Mouse (Mus musculus) common myeloid progenitor, adult 5-6 weeks (primary cell): ENCODE measurements at regions not wholly inside any gene's neighbourhood (a gene's known extent, or its start where the extent isn't known, plus 50 kb on each side); places are given as distances from the start of the nearest gene placed in this dataset.

Experiments
- ATAC-seq: replicated peaks from 2 replicates; pipeline ENCODE4 v1.8.0; 2016; ENCODE audit warnings: low read depth, mild to moderate bottlenecking, moderate TSS enrichment, inconsistent platforms; ENCODE audit not compliant: poor library complexity, severe bottlenecking

DNA sequence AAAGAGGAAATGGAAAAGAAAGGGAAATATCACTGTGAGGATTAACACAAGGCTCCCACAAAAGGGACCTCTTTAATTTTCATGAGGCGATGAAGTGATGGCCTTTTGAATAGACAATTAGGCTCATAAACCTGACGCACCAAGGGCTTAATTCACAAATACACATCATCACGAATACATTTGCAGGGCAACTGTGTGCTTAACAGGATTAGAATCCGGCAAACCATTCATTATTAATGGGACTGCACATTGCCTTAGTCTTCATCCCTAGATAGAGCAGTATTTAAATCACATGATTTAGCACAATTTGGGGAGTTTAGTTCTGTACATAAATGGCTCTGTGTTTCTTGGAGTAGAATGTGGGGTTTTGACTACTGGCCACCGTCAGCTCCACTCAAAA is 228.4 kb upstream of the Arid1b start:
- ATAC-seq = no peak

DNA sequence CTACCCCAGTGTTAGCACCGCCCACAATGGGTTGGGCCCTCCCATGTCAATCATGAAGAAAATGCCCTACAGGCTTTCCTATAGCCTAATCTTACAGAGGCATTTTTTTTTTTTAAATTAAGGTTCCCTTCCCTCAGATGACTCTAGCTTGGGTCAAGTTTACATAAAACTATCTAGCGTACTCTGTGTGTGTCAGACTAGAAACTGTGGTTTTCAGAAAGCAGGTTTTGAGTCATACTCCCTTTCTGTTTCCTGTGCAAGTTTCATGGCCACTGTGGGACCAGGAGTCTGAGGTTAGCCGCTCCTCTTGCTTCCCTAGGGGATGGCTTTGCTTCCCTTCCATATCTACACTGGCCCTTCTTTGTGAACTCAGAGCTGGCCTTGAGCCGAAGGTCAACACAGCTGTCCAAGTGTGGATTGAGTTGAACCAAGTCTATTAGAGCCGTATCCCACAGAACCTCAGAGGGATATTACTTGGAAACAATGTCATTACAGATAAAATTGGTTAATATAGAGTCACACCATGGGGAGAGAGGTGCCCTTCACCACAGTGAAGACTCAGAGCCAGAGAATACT is 226.1 kb upstream of the Arid1b start:
- ATAC-seq = no peak

DNA sequence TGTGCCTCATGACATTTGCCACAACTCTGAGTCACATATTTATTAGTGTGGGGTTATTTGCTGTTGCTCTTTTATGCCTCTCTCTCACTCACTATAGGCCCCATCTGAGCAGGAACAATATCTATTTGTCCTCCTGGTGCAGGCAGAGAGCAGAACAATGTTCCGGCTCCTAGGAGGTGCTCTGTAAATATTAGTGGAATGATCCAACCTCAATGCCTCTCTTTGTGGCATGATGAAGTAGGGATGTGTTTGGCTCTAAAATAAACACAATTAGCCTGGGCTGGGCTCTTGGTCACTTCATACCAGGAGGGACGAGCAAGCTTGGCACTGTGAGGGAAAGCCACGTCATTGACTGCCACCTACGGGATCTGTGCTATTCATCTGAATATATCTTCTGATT is 224.8 kb upstream of the Arid1b start:
- no peak for ATAC-seq

DNA sequence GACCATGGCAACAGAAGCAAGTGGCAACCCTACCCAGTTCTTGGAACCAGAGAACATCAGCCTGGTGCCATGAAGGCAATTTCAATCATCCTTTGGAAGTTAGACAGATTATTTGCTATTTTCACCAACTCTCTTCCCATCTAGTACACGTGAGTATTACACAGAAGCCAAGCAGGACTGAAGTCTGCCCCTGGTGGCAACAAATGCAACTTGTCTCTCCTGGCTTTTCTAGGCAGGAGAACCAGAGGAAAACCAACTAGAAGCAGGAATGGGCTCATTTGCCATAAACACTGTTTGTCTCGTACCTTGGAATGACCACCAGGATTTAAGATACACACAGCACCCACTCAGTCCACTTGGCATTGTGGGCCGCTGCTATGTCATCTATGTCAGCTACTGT is 224.1 kb upstream of the Arid1b start:
- ATAC-seq = no peak

DNA sequence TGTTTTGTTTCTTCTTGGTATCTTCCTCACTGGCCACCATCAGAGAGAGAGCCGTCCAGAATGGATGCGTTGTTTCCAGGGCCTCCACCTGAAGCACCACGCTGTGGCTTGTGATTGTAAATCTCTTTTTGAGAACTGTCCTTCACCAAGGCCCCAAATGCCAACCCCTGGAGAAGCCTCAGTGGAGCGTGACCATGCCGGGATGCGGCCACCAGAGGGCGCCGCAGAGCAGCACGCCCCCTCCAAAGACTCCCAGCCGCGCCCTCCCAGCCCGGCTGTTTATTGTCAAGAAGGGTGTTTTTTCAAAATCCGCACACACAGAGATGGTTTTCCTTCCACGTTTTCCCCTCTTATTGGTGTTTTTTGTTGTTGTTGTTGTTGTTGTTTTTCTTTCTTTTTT is 216.0 kb upstream of the Arid1b start:
- peak; percentile 94 for ATAC-seq

DNA sequence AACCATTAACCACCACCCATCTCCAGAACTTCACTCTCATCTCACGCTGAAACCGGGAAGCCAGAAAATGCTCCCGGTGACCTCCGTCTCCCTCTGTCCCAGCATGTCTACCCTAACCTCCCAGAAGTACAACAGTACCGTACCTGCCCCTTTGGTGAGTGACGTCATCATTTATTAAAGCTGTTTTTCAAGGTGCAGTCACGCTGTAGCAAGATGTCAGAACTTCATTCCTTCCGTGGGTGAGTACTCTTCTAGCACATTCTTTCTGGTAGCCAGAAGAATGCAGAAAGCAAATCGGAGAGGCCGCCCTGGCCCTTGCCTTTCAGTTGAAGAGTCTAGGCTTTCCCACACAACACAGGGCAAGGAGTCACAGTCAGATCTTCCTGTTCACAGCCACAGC is 215.1 kb upstream of the Arid1b start:
- ATAC-seq = no peak

DNA sequence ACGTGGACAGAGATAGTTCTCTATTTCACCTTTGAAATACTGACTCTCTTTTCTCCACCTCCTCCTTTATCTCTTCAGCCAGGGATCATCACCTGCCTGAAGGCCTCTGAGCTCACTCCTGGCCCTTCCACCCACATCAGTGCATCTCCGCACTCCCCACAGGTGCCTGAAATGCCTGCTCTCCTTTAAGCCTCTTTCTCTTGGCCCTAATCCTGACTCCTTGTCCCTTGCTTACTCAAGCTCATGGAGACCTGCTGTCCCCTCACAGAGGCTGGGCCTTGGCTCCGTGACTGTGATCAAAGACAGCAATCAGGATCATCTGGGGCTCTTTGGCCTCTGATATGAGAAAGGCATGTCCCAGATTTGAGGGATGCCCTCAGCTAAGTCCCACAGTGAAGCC is 212.5 kb upstream of the Arid1b start:
- no peak for ATAC-seq

DNA sequence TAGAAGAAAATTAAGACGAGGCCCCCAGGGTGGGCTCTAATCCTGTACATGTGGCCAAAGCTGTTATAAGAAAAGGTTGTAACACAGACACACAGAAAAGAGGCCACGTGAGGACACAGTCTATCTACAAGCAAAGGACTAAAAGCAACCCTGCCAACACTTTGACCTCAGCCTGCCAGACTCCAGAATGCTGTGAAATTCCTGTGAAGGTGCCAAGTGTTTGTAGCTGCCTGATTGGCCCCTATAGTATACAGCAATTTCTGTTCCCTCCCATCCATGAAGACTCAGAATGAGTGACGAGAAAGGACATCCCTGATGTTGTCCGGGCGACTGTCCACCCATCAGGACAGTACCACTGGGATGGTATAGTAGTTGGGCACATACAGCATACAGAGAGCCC is 209.8 kb upstream of the Arid1b start:
- ATAC-seq = no peak

DNA sequence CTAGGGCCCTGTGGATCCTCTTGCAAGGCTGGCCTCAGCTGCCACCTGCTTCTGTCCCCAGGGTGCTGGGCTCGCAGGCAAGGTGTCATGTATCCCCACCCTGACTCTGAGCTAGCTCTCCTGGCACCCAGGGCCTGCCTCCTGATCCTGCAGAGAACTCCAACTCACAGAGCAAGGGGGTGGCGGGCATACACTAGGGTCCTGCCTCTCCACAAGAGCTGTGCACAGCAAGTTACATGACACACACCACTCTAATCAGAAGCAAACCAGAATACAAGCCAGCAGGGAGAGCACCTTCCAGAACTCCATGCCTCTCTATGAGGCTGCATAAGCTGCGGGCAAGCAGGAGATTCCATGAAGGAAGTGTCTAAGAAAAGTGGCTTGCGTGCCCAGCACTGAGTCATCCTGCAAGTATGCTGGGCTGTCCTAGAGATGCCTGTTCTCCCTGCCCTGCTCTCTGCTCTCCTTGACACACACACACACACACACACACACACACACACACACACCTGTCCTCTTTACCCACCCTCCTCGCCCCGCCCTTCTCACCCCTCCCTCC is 208.8 kb upstream of the Arid1b start:
- no peak for ATAC-seq

DNA sequence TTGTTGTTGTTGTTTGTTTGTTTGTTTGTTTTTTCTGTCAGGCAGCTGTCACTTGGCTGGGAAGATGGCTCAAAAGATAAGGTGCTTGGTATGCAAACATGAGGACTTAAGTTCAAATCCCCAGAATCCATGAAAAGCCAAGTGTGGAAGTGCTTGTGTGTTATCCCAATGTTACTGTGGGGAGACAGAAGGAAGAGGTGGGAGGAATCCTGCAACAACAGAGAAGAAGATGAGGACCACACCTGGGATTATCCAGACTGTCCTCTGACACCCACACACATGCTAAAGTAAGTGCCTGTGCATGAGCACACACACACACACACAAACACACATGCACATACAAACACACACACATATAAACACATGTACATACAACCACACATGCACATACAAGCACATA is 207.6 kb upstream of the Arid1b start:
- no peak for ATAC-seq

DNA sequence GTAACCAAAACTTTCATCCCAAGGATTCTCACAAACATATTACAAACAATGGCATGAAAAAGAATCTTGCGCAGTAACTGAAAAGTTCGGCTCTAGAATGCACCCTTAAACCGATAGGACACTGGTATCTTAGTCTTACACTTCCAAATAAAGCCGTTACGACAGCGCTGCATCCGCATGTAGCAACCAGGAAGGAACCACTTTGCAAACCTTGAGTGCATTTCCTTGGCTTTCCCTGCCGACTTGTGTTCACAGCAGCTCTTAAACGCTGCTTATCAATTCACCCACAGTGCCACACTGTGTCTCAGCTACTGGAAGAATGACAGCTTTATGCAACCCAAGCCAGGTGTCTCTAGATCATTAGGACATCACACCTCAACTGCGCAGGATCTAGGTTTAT is 202.3 kb upstream of the Arid1b start:
- peak; percentile 78 for ATAC-seq

DNA sequence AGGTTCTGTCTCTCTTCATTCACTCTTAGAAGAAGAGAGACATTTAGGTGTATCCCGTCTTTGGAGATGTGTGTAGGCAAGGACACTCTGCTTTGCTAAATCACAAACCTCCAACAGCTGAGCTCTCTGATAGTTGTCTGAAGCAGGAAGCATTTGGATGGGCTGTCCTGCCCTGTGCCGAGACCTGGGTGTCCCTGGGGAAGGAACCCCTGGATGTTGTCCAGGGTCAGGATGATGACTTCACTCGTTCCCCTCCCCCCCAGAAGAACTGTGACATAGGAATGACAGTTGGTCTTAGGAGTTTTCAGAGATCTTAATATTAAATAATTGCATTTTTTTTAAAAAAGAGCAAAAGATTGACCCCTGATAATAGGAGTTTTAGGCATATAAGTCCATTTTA is 197.9 kb upstream of the Arid1b start:
- ATAC-seq = no peak

DNA sequence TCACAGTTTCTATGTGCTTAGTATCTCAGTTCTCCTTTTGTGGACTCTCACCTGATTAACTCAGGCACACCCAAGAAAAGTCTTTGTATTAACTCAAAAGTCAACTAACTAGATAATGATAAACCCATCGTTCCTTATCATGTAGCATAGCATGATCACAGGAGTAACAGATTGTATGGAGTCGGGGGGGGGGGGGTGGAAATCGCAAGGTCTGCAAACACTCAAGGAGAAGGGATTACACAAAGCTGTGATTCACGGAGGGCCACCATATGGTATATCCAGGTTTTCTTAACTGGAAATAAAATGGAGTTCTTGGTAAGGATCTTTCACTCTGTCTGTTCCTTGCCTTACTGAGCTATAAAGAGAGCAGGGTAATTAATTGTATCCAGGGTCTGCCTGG is 190.1 kb upstream of the Arid1b start:
- no peak for ATAC-seq

DNA sequence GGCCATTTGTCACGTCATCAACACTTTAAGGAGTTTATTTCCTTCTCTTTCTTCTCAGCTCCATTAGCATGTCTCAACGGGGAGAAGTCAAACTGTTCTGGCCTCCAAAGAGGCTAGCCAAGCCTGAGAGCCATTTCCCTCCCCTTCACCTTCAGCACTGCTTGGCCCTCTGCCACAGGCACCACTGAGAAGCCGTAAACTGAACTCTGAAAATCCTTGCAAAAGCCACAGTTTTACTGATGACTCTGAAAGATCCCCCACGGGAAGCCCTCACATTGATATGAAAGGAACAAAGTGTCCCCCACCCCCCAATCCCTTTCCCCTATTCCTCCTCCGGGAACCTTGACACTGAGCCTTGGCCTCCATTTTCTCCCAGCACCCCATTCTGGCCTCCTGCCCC is 188.1 kb upstream of the Arid1b start:
- no peak for ATAC-seq

DNA sequence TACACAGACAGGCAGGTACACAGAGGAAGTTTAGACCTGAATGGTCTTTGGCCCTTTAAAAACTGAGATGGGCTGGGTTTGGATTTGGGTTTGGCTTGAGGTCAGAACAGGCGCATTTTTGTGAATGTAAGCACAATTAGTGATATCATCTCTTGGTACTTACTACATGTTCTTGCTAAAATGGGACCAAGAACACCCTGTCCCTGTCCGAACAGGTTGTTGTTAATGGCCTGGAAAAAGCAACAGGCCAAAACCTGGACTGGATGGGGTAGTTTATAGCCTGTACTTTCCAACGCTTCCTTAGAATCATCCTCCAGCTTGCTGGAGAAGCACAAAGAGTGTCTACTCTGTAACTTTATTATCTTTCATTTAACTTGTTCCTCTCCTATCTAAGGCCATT is 185.2 kb upstream of the Arid1b start:
- ATAC-seq = no peak

DNA sequence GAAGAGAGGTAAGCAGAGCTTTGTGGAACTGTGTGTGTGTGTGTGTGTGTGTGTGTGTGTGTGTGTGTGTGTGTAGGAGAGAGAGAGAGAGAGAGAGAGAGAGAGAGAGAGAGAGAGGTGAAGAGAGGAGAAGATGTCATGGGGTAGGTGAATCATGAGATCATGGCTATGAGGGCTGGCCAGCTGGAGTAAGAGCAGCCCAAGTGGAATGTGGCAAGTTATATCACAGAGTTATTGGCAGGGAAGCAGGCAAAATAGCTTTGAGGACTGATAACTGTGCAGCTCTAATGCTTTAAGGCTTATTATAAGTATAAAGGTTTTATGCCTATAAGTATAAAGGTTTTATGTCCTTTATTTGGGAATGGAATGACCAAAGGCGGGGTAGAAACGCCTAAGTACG is 180.9 kb upstream of the Arid1b start:
- no peak for ATAC-seq

DNA sequence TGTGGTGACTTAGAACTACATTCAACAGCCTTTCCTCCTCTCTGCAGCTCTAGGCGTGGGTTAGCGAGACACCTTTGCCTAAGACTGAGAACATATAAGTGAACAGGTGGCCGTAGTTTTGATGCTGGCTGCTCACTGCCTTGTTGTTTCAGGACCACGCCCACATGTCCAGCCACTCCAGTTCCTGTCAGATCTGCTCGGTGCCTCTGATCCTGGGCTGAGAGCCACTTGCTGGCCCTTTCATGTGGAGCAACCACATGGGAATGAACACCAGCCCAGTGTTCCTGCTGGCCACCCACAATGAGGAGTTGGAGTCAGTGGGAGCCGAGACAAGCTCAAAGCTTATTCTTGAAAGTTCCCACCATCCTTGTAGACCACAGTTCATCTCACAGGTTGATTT is 180.5 kb upstream of the Arid1b start:
- no peak for ATAC-seq

DNA sequence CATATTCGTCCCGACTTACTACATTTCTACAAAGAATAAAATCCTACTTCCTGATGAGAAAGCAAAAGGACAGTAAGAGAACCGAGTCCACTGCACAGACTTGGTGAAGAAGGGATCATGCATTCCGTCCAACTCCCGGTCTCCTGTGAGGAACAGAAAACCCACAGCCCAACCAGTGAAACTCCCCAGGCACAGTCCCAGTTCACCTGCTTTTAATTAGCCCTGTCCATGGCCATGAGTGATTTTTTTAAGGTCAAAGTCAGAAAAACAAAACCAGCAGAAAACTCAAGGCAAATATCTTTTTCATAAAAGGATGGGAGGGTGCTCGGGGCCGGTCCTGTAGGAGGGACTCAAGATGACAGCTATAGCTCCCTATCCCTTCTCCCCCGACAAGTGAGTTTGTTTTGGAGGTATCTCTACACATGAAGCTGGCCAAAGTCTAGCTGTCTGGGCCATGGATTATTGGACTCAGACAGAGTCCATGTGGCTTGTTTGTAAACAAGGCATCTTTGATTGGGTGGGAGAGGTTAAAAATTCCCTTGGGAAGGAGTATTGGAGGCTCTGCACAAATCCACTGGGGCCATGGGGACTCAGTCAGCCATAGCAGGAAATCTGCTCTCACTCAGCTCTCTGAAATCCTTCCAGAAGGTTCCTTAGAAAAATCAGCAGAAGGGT is 168.8 kb upstream of the Arid1b start:
- ATAC-seq = no peak

DNA sequence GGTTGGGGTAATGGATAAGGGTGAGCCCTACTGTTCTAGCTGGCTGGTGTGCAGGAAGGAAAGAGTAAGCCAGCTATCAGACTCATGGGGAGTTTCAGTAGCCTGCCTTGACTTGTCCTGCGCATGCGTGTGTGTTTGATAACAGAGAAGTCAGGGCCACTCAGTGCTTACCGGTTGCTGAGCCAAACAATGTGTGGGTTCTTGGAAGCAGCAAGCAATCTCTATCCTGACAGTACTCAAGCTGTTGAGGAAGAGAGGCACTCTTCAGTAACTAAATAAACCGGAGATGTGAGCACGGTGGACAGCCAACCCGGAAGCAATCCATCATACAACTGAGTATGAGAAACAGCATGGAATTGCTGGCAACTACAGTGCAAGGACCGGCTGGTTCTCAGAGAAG is 160.1 kb upstream of the Arid1b start:
- ATAC-seq = peak; percentile 65

DNA sequence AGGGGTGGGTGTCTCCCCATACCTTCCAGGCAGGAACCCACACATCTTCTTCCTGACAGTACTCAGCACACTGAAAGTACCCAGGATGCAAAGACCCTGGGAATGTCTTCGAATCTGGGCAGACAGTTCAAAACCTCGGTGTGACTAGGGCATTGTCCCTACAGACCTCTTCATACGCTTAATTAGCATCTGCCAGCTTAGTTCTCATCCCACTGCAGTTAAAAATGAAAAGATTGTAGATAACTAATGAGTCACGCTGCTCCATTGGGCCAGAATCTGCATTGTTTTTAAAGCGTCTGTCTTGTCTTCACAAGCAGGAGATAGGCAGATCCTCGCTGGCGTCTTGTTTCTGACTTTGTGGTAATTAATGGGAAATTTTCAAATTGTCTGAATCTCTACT is 159.6 kb upstream of the Arid1b start:
- ATAC-seq = no peak

DNA sequence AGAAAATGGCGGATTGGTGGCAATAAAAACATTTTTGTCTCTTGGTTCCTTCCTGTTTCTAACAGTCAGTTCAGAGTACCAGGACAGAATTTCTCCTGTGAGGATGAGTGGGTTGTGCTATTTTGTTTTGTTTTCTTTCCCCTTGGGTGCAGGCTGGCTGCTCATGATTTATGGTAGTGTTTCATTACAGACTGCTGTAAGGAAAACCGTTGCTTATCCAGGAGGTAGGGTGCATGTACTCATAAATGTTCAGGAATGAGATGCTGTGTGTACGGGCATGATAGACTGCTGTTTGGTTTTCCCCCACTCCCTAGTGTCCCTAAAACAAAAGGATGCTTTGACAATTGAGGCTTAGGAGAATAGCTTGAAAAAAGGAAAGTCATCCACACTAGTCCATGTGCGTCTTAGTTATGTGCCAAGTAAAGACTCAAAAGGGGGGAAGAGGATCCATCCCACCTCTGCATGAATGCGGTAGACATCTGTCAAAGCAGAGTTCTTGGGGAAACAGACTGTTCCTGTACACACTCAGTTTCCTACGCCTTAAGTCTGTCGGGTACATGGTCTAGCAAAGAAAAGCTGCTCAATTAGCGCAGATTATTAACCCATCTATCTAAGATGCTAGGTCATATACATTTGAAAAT is 158.9 kb upstream of the Arid1b start:
- no peak for ATAC-seq

DNA sequence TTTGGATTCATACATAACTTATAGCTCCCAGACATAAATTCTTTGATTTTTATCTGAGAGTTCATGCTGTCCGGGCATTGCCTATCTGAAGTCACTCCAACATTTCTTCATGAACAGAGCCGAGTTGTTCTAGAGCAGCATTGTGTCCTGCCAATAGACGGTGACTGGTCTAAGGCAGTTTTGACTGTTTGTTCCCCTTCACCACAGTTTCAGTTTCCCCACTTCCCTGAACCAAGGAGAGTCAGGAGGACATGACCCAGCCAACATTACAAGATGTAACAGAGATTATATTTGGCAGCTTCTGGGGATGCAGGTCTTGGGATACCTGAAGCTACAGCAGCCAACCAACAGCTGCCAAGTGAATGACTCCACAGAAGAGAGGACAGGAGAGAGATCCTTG is 154.0 kb upstream of the Arid1b start:
- ATAC-seq = no peak
